Mouse (Mus musculus): Measurements from ENCODE around the gene Gm30083. TPM values are rescaled to one million over a fixed set of nuclear protein-coding genes. Genes with fewer than 3 reads are reported as not detected.

Gene Gm30083
- polyA plus RNA-seq, 1 experiment: 0.19 TPM

- Histone ChIP-seq H3K79me2 (ENCODE audit: control insufficient read depth, insufficient read depth) (no peaks in the 10 kb centered on the region), H3K4me2 (ENCODE audit: low read depth) (no peak overlapping the region), H3K4me3 (no peak overlapping the region), H3K27me3 (ENCODE audit: control insufficient read depth, insufficient read depth, insufficient read length) (peaks cover 15% of the 10 kb centered on the region), H3K36me3 (ENCODE audit: control insufficient read depth, insufficient read depth) (no peaks in the 10 kb centered on the region), H3ac (ENCODE audit: control insufficient read depth, insufficient read length) (no peak overlapping the region)
- TF ChIP-seq TCF12 (IDR thresholded peaks at IDR 0.05; ENCODE audit: insufficient read depth, poor library complexity, severe bottlenecking) (no peak), MYOG (IDR thresholded peaks at IDR 0.05; ENCODE audit: control insufficient read depth in 1 of 3, insufficient read depth in 1 of 3, insufficient read length in 2 of 3, low read depth in 2 of 3) (no peak), MYOD1 (IDR thresholded peaks at IDR 0.05; ENCODE audit: control insufficient read depth in 1 of 3, insufficient read length in 2 of 3, low read depth in 2 of 3) (no peak), MAX (IDR thresholded peaks at IDR 0.05; ENCODE audit: low read depth) (no peak)
These were observed 42.3 kb downstream of the Gm30083 start for GRCm38 (mm10) chr14:33972679-33973078.

DNA sequence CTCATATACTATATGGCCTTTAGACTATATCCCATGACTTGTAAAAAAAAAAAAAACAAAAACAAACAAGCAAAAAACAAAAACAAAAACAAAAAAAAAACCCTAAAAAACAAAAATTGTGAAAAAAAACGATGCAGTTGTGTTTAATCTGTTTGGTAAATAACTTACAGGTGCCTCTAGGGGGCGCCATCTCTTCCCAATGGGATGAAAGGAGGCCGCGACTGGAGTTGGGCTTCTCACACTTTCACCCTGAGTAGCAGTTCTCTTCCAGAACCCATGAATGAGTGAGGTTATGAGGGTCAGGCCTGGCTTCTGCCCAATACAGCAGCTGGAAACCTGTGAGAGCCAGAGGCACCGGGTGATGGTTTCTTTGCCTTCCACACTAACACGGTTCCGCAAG is 49.3 kb downstream of the Gm30083 start:
- Histone ChIP-seq H3ac (ENCODE audit: control insufficient read depth, insufficient read length) (no peak overlapping the region), H3K4me2 (ENCODE audit: low read depth) (no peak overlapping the region), H3K36me3 (ENCODE audit: control insufficient read depth, insufficient read depth) (no peaks in the 10 kb centered on the region), H3K4me3 (no peak overlapping the region), H3K27me3 (ENCODE audit: control insufficient read depth, insufficient read depth, insufficient read length) (peaks cover 3% of the 10 kb centered on the region), H3K79me2 (ENCODE audit: control insufficient read depth, insufficient read depth) (no peaks in the 10 kb centered on the region)
- no peak for TF ChIP-seq USF1 (IDR thresholded peaks at IDR 0.05; ENCODE audit: low read depth)
- TF ChIP-seq REST (IDR thresholded peaks at IDR 0.05; ENCODE audit: insufficient read depth, insufficient read length): no peak

DNA sequence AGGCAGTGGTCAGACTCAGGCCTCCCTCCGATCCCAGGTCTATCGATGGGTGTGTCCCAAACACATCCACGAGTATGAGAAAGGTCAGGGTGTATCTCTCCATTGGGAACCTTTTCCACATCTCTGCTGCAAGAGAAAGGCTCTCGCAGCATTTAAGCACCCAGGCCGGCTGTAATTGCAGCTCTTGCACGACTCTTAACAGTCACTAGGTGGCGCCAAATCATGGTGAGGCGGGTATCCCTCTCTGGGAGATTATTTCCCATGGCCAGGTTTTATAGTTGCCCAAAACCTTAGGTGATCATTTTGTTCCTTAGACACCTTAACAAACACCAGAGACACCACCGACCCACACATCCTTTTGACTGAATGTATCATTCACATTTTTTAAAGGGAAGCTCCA is 55.6 kb downstream of the Gm30083 start:
- Histone ChIP-seq H3ac (ENCODE audit: control insufficient read depth, insufficient read length) (no peak overlapping the region), H3K27me3 (ENCODE audit: control insufficient read depth, insufficient read depth, insufficient read length) (peaks cover 11% of the 10 kb centered on the region), H3K36me3 (ENCODE audit: control insufficient read depth, insufficient read depth) (no peaks in the 10 kb centered on the region), H3K4me3 (no peak overlapping the region), H3K4me2 (ENCODE audit: low read depth) (no peak overlapping the region), H3K79me2 (ENCODE audit: control insufficient read depth, insufficient read depth) (no peaks in the 10 kb centered on the region)
- no peak for TF ChIP-seq REST (IDR thresholded peaks at IDR 0.05; ENCODE audit: insufficient read depth, insufficient read length)
- TF ChIP-seq E2F4 (IDR thresholded peaks at IDR 0.05; ENCODE audit: insufficient read depth): no peak
- no peak for TF ChIP-seq MYOD1 (IDR thresholded peaks at IDR 0.05; ENCODE audit: control insufficient read depth in 1 of 3, insufficient read length in 2 of 3, low read depth in 2 of 3)
- no peak for TF ChIP-seq POLR2AphosphoS2 (IDR thresholded peaks at IDR 0.05; ENCODE audit: insufficient read length, low read depth)
- TF ChIP-seq MAX (IDR thresholded peaks at IDR 0.05; ENCODE audit: low read depth): no peak
- no peak for TF ChIP-seq POLR2A (IDR thresholded peaks at IDR 0.05; ENCODE audit: insufficient read length, low read depth)
- TF ChIP-seq CEBPB (IDR thresholded peaks at IDR 0.05; ENCODE audit: insufficient read depth, poor library complexity, severe bottlenecking): no peak
- TF ChIP-seq MYOG (IDR thresholded peaks at IDR 0.05; ENCODE audit: control insufficient read depth in 1 of 3, insufficient read depth in 1 of 3, insufficient read length in 2 of 3, low read depth in 2 of 3): no peak
- TF ChIP-seq TCF3 (IDR thresholded peaks at IDR 0.05; ENCODE audit: insufficient read length, low read depth): no peak
- TF ChIP-seq TCF12 (IDR thresholded peaks at IDR 0.05; ENCODE audit: insufficient read depth, poor library complexity, severe bottlenecking): no peak
- no peak for TF ChIP-seq SRF (IDR thresholded peaks at IDR 0.05; ENCODE audit: control insufficient read depth, insufficient read length, low read depth)
- TF ChIP-seq USF1 (IDR thresholded peaks at IDR 0.05; ENCODE audit: low read depth): no peak

DNA sequence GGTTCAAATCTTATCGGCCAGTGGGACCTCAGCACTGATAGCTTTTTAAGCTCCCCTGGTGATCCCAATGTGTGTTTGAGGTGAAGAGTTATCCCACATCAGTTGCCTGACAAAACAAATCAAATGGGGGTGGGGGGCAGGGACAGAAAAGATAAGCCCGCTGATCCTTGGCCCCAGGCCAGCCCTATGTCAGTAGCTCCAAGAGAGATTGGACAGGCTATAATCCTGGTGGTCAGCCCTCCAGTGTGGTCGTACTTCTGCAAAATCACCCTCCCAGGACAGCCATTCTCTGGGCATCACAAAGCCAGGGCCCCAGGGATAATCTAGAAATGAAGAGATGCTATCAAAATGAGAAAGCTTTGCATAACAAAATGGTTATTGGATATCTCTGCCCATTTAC is 56.1 kb downstream of the Gm30083 start:
- Histone ChIP-seq H3K4me3 (no peak overlapping the region), H3K79me2 (ENCODE audit: control insufficient read depth, insufficient read depth) (no peaks in the 10 kb centered on the region), H3K4me2 (ENCODE audit: low read depth) (no peak overlapping the region), H3ac (ENCODE audit: control insufficient read depth, insufficient read length) (no peak overlapping the region), H3K36me3 (ENCODE audit: control insufficient read depth, insufficient read depth) (no peaks in the 10 kb centered on the region), H3K27me3 (ENCODE audit: control insufficient read depth, insufficient read depth, insufficient read length) (peaks cover 11% of the 10 kb centered on the region)
- no peak for TF ChIP-seq MYOG (IDR thresholded peaks at IDR 0.05; ENCODE audit: control insufficient read depth in 1 of 3, insufficient read depth in 1 of 3, insufficient read length in 2 of 3, low read depth in 2 of 3)
- no peak for TF ChIP-seq USF1 (IDR thresholded peaks at IDR 0.05; ENCODE audit: low read depth)
- TF ChIP-seq REST (IDR thresholded peaks at IDR 0.05; ENCODE audit: insufficient read depth, insufficient read length): no peak
- TF ChIP-seq E2F4 (IDR thresholded peaks at IDR 0.05; ENCODE audit: insufficient read depth): no peak
- TF ChIP-seq POLR2A (IDR thresholded peaks at IDR 0.05; ENCODE audit: insufficient read length, low read depth): no peak
- no peak for TF ChIP-seq CEBPB (IDR thresholded peaks at IDR 0.05; ENCODE audit: insufficient read depth, poor library complexity, severe bottlenecking)
- no peak for TF ChIP-seq TCF3 (IDR thresholded peaks at IDR 0.05; ENCODE audit: insufficient read length, low read depth)

GRCm38 (mm10) chr14:33958186-33958585 is 56.8 kb downstream of the Gm30083 start:
- Histone ChIP-seq H3K36me3 (ENCODE audit: control insufficient read depth, insufficient read depth) (no peaks in the 10 kb centered on the region), H3K4me3 (no peak overlapping the region), H3K79me2 (ENCODE audit: control insufficient read depth, insufficient read depth) (no peaks in the 10 kb centered on the region), H3K4me2 (ENCODE audit: low read depth) (no peak overlapping the region), H3K27me3 (ENCODE audit: control insufficient read depth, insufficient read depth, insufficient read length) (peaks cover 11% of the 10 kb centered on the region), H3ac (ENCODE audit: control insufficient read depth, insufficient read length) (no peak overlapping the region)
- TF ChIP-seq E2F4 (IDR thresholded peaks at IDR 0.05; ENCODE audit: insufficient read depth) (no peak), MYOD1 (IDR thresholded peaks at IDR 0.05; ENCODE audit: control insufficient read depth in 1 of 3, insufficient read length in 2 of 3, low read depth in 2 of 3) (no peak), POLR2A (IDR thresholded peaks at IDR 0.05; ENCODE audit: insufficient read length, low read depth) (no peak), TCF12 (IDR thresholded peaks at IDR 0.05; ENCODE audit: insufficient read depth, poor library complexity, severe bottlenecking) (no peak), SRF (IDR thresholded peaks at IDR 0.05; ENCODE audit: control insufficient read depth, insufficient read length, low read depth) (no peak), MYOG (IDR thresholded peaks at IDR 0.05; ENCODE audit: control insufficient read depth in 1 of 3, insufficient read depth in 1 of 3, insufficient read length in 2 of 3, low read depth in 2 of 3) (no peak), POLR2AphosphoS2 (IDR thresholded peaks at IDR 0.05; ENCODE audit: insufficient read length, low read depth) (no peak), USF1 (IDR thresholded peaks at IDR 0.05; ENCODE audit: low read depth) (no peak), CEBPB (IDR thresholded peaks at IDR 0.05; ENCODE audit: insufficient read depth, poor library complexity, severe bottlenecking) (no peak), TCF3 (IDR thresholded peaks at IDR 0.05; ENCODE audit: insufficient read length, low read depth) (no peak)

Measured in myocyte (in vitro differentiated cells).